Mouse (Mus musculus) megakaryocyte, embryonic 14.5 days (primary cell): ENCODE results near the gene Hdac5. TPM values are rescaled to one million over a fixed set of nuclear protein-coding genes. Genes with fewer than 3 reads are reported as not detected.
"Not testable (repeated sequence)": the region's sequence is repeated elsewhere in the genome, so short reads cannot be mapped to it uniquely, and the experiment has no call there.

Source experiments
- H3K27me3 ChIP-seq: replicated peaks from 2 replicates; pipeline ENCODE3; 2012; ENCODE audit warnings: inconsistent platforms
- H3K36me3 ChIP-seq: replicated peaks from 2 replicates; pipeline ENCODE3; 2012; ENCODE audit warnings: low read length, inconsistent platforms, mixed read lengths
- H3K4me1 ChIP-seq: 2 replicates; pipeline ENCODE4 v1.6.1; 2012; ENCODE audit warnings: inconsistent platforms
- H3K4me3 ChIP-seq: replicated peaks from 2 replicates; pipeline ENCODE3; 2012; ENCODE audit warnings: moderate library complexity, mild to moderate bottlenecking, inconsistent platforms
- H3K9me3 ChIP-seq: 2 replicates; pipeline ENCODE4 v1.6.1; 2012; ENCODE audit warnings: inconsistent platforms
- FLI1 ChIP-seq: IDR thresholded peaks from 2 replicates; pipeline ENCODE4 v1.6.1; 2012; ENCODE audit warnings: low read length, inconsistent platforms, mixed read lengths
- GATA1 ChIP-seq: IDR thresholded peaks from 3 replicates; pipeline ENCODE4 v1.6.1; 2012; ENCODE audit warnings: mixed read lengths, low read length, inconsistent platforms, borderline replicate concordance
- polyA plus RNA-seq: library from polyadenylated mRNA; stranded (reverse); fragments of >175 nt; gene quantifications from 2 replicates; pipeline ENCODE4 v1.2.3, GENCODE M21; 2012; ENCODE audit warnings: low replicate concordance; ENCODE audit not compliant: insufficient read depth

Hdac5 gene
- polyA plus RNA-seq, 1 experiment: 384 TPM

GRCm38 (mm10) chr11:102188980-102189379, 41.0 kb downstream of the Hdac5 start:
- peaks cover 64% of the 10 kb centered on the region for H3K4me1 ChIP-seq
- H3K4me3 ChIP-seq: peak overlapping the region; percentile 95
- no peaks in the 10 kb centered on the region for H3K9me3 ChIP-seq
- H3K36me3 ChIP-seq: peaks cover 23% of the 10 kb centered on the region
- TF ChIP-seq FLI1 (no peak), GATA1 (no peak)
- H3K27me3 ChIP-seq: no peaks in the 10 kb centered on the region

GRCm38 (mm10) chr11:102186235-102186634, 43.7 kb downstream of the Hdac5 start:
- Histone ChIP-seq H3K36me3 (peaks cover 21% of the 10 kb centered on the region), H3K4me1 (peaks cover 62% of the 10 kb centered on the region), H3K27me3 (no peaks in the 10 kb centered on the region), H3K4me3 (no peak overlapping the region), H3K9me3 (no peaks in the 10 kb centered on the region)
- TF ChIP-seq FLI1 (no peak), GATA1 (no peak)

- TF ChIP-seq FLI1: no peak
- TF ChIP-seq GATA1: no peak
- H3K4me3 ChIP-seq: peak overlapping the region; percentile 97
- peaks cover 62% of the 10 kb centered on the region for H3K4me1 ChIP-seq
- H3K27me3 ChIP-seq: no peaks in the 10 kb centered on the region
- peaks cover 27% of the 10 kb centered on the region for H3K36me3 ChIP-seq
- no peaks in the 10 kb centered on the region for H3K9me3 ChIP-seq
These were observed 44.3 kb downstream of the Hdac5 start for GRCm38 (mm10) chr11:102185677-102186076.

- TF ChIP-seq GATA1 (no peak), FLI1 (no peak)
- no peaks in the 10 kb centered on the region for H3K27me3 ChIP-seq
- no peaks in the 10 kb centered on the region for H3K9me3 ChIP-seq
- H3K4me3 ChIP-seq: peak within 1 kb of the TSS; percentile 97
- H3K36me3 ChIP-seq: peaks cover 35% of the 10 kb centered on the region
- peaks cover 65% of the 10 kb centered on the region for H3K4me1 ChIP-seq
These were observed 45.1 kb downstream of the Hdac5 start, which contains the start of gene Lsm12 for GRCm38 (mm10) chr11:102184646-102185495. Lsm12 (minus strand) TSS chr11:102185296.

- TF ChIP-seq FLI1 (no peak), GATA1 (no peak)
- peaks cover 64% of the 10 kb centered on the region for H3K4me1 ChIP-seq
- H3K4me3 ChIP-seq: peak overlapping the region; percentile 97
- H3K36me3 ChIP-seq: peaks cover 41% of the 10 kb centered on the region
- H3K9me3 ChIP-seq: no peaks in the 10 kb centered on the region
- no peaks in the 10 kb centered on the region for H3K27me3 ChIP-seq
These were observed 45.7 kb downstream of the Hdac5 start for GRCm38 (mm10) chr11:102184253-102184645.

- no peaks in the 10 kb centered on the region for H3K9me3 ChIP-seq
- H3K4me1 ChIP-seq: peaks cover 75% of the 10 kb centered on the region
- H3K4me3 ChIP-seq: no peak overlapping the region
- H3K27me3 ChIP-seq: no peaks in the 10 kb centered on the region
- TF ChIP-seq FLI1 (no peak), GATA1 (no peak)
- peaks cover 80% of the 10 kb centered on the region for H3K36me3 ChIP-seq
These were observed 50.1 kb downstream of the Hdac5 start for GRCm38 (mm10) chr11:102179836-102180235.

GRCm38 (mm10) chr11:102168689-102169088, 61.3 kb downstream of the Hdac5 start:
- peaks cover 96% of the 10 kb centered on the region for H3K36me3 ChIP-seq
- TF ChIP-seq FLI1: no peak
- no peak for TF ChIP-seq GATA1

GRCm38 (mm10) chr11:102167539-102167938, 62.4 kb downstream of the Hdac5 start:
- Histone ChIP-seq H3K36me3 (peaks cover 97% of the 10 kb centered on the region), H3K4me3 (peak overlapping the region; percentile 93), H3K9me3 (no peaks in the 10 kb centered on the region), H3K27me3 (no peaks in the 10 kb centered on the region), H3K4me1 (peaks cover 84% of the 10 kb centered on the region)
- no peak for TF ChIP-seq GATA1
- TF ChIP-seq FLI1: no peak

More at GRCm38 (mm10) chr11:102168689-102169088, 61.3 kb downstream of the Hdac5 start:
- peak overlapping the region; percentile 54 for H3K4me3 ChIP-seq
- H3K4me1 ChIP-seq: peaks cover 79% of the 10 kb centered on the region
- no peaks in the 10 kb centered on the region for H3K9me3 ChIP-seq
- no peaks in the 10 kb centered on the region for H3K27me3 ChIP-seq

GRCm38 (mm10) chr11:102165971-102166722, 63.8 kb downstream of the Hdac5 start:
- no peaks in the 10 kb centered on the region for H3K9me3 ChIP-seq
- peak overlapping the region; percentile 93 for H3K4me3 ChIP-seq
- no peaks in the 10 kb centered on the region for H3K27me3 ChIP-seq
- H3K4me1 ChIP-seq: peaks cover 84% of the 10 kb centered on the region
- peaks cover 98% of the 10 kb centered on the region for H3K36me3 ChIP-seq
- TF ChIP-seq FLI1 (no peak), GATA1 (no peak)

GRCm38 (mm10) chr11:102159781-102160180, 70.2 kb downstream of the Hdac5 start:
- H3K36me3 ChIP-seq: peaks cover 42% of the 10 kb centered on the region
- no peaks in the 10 kb centered on the region for H3K9me3 ChIP-seq
- no peak overlapping the region for H3K4me3 ChIP-seq
- H3K27me3 ChIP-seq: no peaks in the 10 kb centered on the region
- TF ChIP-seq FLI1 (no peak), GATA1 (no peak)
- H3K4me1 ChIP-seq: peaks cover 52% of the 10 kb centered on the region

- H3K27me3 ChIP-seq, H3K4me3 ChIP-seq, H3K9me3 ChIP-seq: not testable (repeated sequence)
- Histone ChIP-seq H3K4me1 (peaks cover 45% of the 10 kb centered on the region), H3K36me3 (peaks cover 43% of the 10 kb centered on the region)
These were observed 71.9 kb downstream of the Hdac5 start for GRCm38 (mm10) chr11:102158024-102158423.
